Mouse (Mus musculus) right cerebral cortex, postnatal 36 days (tissue): ENCODE data around the gene Gm6482.
A peak's percentile ranks its signal among the peaks of the same experiment; 100 is the strongest.
"Not testable (repeated sequence)": the region's sequence is repeated elsewhere in the genome, so short reads cannot be mapped to it uniquely, and the experiment has no call there.

Source experiments
- DNase-seq, 2 experiments: peaks; one replicate each; pipeline ENCODE4 v3.0.0; 2022; ENCODE audit warnings: low spot score in 2 of 2, mixed read lengths in 1 of 2

Gm6482 gene

GRCm38 (mm10) chr14:41408181-41408580 is at the start of gene Gm6482:
TSS of gene Gm6482 (minus strand) at chr14:41408281.
- DNase-seq, result not testable (repeated sequence)

GRCm38 (mm10) chr14:41453418-41453817 is 45.3 kb upstream of the Gm6482 start, which contains the start of gene Gm7954:
TSS of gene Gm7954 (minus strand) at chr14:41453518.
- not testable (repeated sequence) for DNase-seq

GRCm38 (mm10) chr14:41425393-41426075 is 17.5 kb upstream of the Gm6482 start:
- DNase-seq, result peak in 1 of 2 experiments; percentile 1

- not testable (repeated sequence) for DNase-seq
Measured at GRCm38 (mm10) chr14:41424694-41425093, 16.6 kb upstream of the Gm6482 start.

DNA sequence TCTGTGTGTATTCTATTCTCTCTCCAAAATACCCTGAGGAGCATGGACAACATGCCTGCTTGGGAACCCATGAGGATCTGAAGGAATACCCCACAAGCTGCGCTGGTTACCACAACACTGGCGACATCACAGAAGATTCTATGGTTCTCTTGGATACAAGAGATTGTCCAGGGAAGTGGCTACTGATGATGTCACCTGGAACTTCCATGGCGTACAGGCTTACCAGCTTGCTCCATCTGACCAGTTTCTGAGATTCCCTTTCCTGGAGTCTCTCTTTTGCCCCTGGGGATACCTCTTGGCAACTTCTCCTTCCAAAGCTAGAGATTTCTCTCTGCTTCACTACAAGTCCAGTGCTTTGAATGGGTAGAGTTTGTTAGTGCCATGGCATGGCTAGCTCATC is 21.8 kb downstream of the Gm6482 start, which contains the start of gene Gm7945:
Gm7945 (minus strand) TSS at position 101 of the 400 bp plus-strand sequence.
- DNase-seq, result not testable (repeated sequence)
